Mouse (Mus musculus) ovary, adult 18-20 months (tissue): ENCODE data around the gene 4921507P07Rik.
"Not testable (repeated sequence)": the region's sequence is repeated elsewhere in the genome, so short reads cannot be mapped to it uniquely, and the experiment has no call there.

Experiments
- DNase-seq: peaks from one replicate; pipeline ENCODE4 v3.0.0; 2022; ENCODE audit warnings: low spot score, mixed read lengths

Gene 4921507P07Rik

GRCm38 (mm10) chr6:50596301-50597211, at the start of gene 4921507P07Rik:
Gene 4921507P07Rik, minus strand, starts transcription at chr6:50596632.
- DNase-seq: peak; percentile 94

DNA sequence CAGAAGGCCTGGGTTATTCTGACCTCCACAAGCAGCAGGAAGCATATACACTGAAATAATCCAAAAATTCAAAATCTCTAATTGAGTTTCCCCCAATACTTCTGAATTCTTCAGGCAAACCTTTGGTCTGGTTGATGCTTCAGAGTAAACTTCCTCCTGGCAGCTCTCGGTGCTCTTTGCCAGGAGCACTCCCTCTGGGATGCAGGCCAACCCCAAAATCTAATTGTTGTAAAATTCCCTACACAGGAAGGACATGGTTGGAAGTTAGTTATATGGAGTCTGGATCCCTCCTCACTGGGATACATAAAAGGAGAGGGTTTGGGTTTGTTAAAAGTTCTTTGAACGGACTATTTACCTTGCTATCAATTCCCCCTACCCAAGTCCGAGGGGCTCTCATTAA, 48.3 kb upstream of the 4921507P07Rik start:
- no peak for DNase-seq

GRCm38 (mm10) chr6:50641898-50642297, 45.5 kb upstream of the 4921507P07Rik start:
- no peak for DNase-seq

DNA sequence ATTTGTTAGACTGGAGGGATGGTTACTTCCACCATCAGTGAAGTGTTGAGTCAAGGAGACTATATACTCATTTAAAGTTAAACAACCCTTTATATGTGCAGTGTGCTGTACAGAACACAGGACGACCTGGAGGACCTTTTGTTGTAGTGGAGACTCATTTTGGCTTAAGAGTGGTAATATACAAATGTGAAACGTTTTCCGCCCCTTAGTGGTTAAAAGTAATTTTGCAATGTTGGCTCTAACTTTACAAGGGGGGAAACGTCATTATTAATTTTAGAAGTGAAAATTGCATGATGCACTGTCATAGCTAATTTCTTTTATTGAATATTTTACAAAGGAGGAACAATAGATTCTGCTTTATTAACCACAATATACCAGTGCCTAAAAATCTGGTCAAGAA, 43.9 kb upstream of the 4921507P07Rik start:
- DNase-seq: no peak

- no peak for DNase-seq
Measured at GRCm38 (mm10) chr6:50639656-50640055, 43.2 kb upstream of the 4921507P07Rik start.

DNA sequence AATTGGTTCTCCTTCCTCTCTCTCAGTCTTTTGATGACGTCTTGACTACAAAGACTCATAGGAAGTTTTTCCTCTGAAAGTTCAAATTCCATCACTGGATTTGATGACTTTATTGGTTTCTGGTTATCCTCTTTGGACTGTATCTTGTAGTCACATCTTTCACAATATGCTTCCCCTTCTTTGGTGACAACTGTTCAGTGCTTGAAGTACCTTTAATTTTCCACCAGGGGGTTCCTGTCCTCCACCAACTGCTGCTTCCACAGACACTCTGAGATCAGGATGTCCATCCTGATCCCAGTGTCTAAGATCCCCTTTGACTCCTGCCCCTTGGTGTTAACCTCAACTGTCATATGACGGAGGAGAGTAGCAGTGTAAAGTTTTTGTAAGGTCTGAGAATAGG, 29.7 kb upstream of the 4921507P07Rik start:
- DNase-seq: not testable (repeated sequence)

GRCm38 (mm10) chr6:50618273-50618672, 21.8 kb upstream of the 4921507P07Rik start:
- DNase-seq: not testable (repeated sequence)

GRCm38 (mm10) chr6:50601620-50602019, 5.2 kb upstream of the 4921507P07Rik start:
- DNase-seq: no peak

GRCm38 (mm10) chr6:50598560-50598959, 2.1 kb upstream of the 4921507P07Rik start:
- DNase-seq: no peak

GRCm38 (mm10) chr6:50594372-50594771, 2.1 kb downstream of the 4921507P07Rik start:
- DNase-seq: no peak

DNA sequence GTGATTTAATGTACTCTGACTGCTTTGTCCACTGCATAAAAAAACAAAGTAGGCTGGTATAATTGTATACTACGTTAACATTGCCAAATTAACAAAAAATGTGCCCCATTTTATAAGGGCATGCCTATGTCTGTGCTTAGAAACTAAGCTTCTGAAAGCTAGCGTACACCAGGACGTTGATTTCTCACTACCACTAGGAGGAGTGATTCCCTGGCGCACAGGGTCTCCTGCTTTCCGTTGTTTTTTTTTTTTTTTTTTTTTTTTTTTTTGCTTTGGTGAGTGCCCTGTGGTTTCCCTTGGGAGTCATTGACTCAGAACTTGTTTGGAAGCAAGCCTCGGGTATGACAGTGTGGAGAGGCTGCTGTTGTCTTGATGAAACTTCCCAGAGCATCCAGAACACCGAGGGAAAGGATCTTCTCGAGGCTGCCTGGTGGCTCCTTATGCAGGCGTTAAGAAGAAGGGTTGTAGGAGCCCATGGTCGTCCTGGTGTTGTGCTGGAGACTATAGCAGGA, 3.0 kb downstream of the 4921507P07Rik start:
- no peak for DNase-seq

GRCm38 (mm10) chr6:50590234-50590633, 6.2 kb downstream of the 4921507P07Rik start:
- DNase-seq: no peak

GRCm38 (mm10) chr6:50588251-50588650, 8.2 kb downstream of the 4921507P07Rik start:
- DNase-seq: no peak

- DNase-seq: no peak
Measured at GRCm38 (mm10) chr6:50587412-50587811, 9.0 kb downstream of the 4921507P07Rik start.

DNA sequence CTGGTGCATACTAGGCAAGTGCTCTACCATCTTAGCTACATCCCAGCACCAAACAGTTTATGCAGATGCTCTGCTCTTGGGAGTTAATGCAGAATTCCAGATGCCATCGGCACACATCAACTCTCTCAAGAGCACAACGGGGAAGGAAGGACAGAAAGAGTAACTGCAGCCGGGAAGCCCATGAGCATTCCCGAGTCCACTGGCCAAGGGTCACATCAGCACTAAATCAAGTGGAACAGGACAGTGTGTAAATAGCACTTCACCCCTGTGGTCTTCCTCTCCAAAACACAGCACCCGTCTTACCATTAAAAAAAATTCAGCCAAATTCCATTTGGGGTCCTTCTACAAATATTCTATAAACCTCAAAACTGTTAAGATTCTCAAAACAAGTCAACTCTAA, 10.1 kb downstream of the 4921507P07Rik start:
- DNase-seq: no peak

GRCm38 (mm10) chr6:50585733-50586132, 10.7 kb downstream of the 4921507P07Rik start:
- no peak for DNase-seq

- DNase-seq: no peak
Measured at GRCm38 (mm10) chr6:50571661-50572060, 24.8 kb downstream of the 4921507P07Rik start.

- no peak for DNase-seq
Measured at GRCm38 (mm10) chr6:50566997-50567255, 29.5 kb downstream of the 4921507P07Rik start.

DNA sequence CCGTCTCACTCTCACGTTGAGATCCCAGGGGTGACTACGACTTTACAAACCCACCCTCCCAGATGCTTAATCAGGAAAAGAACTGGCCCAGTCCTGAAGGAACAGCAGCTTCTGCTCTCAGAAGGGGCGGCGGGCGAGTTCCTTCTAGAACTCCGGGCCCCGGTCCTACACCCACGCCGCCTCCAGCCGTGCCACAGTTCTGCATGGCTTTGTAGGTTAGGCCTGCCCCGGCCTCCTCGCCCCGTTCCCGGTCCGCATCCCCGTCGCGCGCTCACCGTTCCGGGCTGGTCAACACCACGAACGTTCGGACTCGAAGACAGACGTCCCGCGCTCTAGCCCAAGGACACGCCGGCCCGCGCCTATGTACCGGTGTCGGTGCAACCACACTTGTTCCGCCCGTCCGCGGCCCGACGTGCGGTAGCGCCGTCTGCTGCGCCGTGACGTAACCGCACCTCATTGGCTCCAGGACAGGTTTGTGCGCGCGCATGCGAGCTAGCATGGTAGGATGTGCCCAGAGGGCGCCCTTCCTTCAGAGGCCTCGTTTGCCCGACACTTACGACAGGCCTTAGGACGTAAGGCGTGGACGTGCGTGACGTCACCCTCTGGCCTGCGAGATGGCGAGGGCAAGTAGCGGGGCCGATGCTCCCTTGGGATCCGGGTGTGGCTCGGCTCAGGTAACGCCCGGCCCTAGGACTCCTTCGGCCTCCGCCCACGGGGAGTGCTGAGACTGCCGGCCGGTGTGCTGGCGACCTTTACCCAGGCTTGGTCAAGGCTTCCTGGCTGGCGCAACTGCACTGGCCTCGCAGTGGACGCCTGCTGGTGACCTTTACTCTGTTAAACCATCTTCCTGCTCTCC, 30.1 kb downstream of the 4921507P07Rik start, which contains the start of gene Cycs:
Gene Cycs, minus strand, starts transcription at position 398 of the 856 bp plus-strand sequence.
- peak; percentile 98 for DNase-seq

DNA sequence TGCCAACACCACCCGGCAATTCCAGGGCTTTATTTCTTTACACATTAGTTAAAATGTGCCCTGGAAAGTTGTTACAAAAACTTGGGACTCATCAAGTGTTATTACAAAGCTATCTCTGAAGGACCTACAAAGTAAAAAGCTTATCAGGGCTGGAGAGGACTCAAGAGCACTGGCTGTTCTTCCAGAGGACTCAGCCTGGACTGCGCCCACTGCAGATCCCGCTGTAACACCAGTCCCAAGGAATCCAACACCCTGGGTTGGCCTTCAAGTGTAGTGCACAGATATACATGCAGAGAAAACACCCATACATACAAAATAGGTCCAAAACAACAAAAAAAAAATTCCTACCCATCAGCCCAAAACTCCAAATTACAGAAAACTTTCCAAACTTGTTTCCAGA, 32.8 kb downstream of the 4921507P07Rik start:
- DNase-seq: no peak

DNA sequence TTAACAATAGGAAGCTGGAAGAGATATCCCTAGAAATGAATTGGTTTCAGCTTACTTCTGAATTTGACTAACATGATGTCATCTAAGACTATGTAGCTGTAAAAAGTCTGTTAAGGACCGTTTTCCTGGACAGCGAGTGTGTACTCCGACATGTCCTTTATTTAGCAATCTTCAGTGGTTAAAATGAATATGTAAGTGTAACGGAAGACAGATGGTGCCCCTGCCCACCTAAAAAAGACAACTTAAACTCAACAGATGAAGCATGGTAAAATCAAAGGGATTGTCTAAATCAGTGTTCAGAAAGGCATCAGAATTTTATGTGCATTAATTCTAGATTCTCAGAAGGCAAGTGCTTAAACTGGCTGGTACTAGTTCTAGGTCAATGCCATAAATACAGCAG, 34.0 kb downstream of the 4921507P07Rik start:
- no peak for DNase-seq

GRCm38 (mm10) chr6:50560776-50561175, 35.7 kb downstream of the 4921507P07Rik start:
- no peak for DNase-seq

- no peak for DNase-seq
Measured at GRCm38 (mm10) chr6:50558877-50559276, 37.6 kb downstream of the 4921507P07Rik start.
